Mouse (Mus musculus) megakaryocyte progenitor cell, adult 5-6 weeks (primary cell): ENCODE measurements around the gene Hsd17b10. TPM values are rescaled to one million over a fixed set of nuclear protein-coding genes. Genes with fewer than 3 reads are reported as not detected.

ENCODE experiments used
- ATAC-seq: replicated peaks from 2 replicates; pipeline ENCODE4 v1.8.0; 2016; ENCODE audit warnings: mild to moderate bottlenecking, moderate TSS enrichment, inconsistent platforms; ENCODE audit not compliant: poor library complexity
- total RNA-seq, 2 experiments: library from RNA; stranded (forward) in 1 of 2; stranded (reverse) in 1 of 2; fragments of 157-497, 149-512 nt in 1 of 2; fragments of 200-1000 nt in 1 of 2; gene quantifications; 2 replicates each; pipeline versions ENCODE4 v1.2.3 to v1.2.4; 2015 to 2017

Hsd17b10 gene
- 110 and 139 TPM in 2 replicates for total RNA-seq (2015)
- 76.0 and 85.4 TPM in 2 replicates for total RNA-seq (2017)

- peak; percentile 99 for ATAC-seq
Observed at GRCm38 (mm10) chrX:152001737-152002710, at the start of gene Hsd17b10. Gene Hsd17b10, plus strand, starts transcription at chrX:152001845.

- no peak for ATAC-seq
Observed at GRCm38 (mm10) chrX:151999006-151999710, 2.5 kb upstream of the Hsd17b10 start.

DNA sequence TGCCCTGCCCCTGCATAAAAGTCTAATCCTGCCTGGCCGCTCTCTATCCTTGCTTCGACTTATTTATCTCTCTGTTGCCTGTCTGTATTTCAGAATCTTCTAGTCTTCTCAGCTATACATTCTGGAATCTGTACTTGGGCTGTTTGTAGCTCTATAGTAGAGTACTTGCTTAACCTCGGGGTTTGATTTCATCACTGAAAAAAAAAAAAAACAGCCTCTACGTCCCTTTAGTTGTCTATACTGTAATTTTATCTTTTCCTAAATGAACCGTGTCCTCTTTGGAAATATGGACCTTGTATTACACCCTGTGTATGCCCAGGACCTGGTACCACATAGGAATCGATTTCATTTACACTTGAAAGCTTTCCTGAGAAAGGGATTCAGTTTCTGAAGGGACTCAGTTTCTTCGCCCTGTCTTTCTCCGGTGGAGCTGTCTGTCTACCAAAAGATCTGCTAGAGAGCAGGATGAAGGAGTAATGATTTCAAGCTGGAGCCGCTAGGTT lies 412 bp upstream of the Hsd17b10 start:
- no peak for ATAC-seq

GRCm38 (mm10) chrX:152002865-152003264 lies 1.2 kb downstream of the Hsd17b10 start:
- ATAC-seq: peak; percentile 45

DNA sequence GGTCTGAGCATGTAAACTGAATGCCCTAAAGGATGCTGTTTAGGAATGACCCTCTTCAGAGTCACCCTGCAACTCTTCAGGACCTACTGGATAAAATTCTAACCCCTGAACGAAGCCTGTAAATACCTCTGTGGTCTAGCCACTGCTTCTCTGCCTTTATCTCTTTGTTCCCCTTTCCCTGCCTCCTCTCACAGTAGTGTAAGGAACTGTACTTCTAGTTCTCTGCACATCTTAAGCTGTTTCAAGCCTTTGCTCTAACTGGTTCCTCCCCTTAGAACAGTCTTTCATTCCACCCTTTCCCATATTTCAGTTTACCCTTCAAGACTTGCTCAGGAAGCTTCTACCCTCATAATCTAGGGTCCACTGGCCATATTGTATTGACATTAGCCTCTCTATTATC lies 6.2 kb downstream of the Hsd17b10 start:
- ATAC-seq: no peak

DNA sequence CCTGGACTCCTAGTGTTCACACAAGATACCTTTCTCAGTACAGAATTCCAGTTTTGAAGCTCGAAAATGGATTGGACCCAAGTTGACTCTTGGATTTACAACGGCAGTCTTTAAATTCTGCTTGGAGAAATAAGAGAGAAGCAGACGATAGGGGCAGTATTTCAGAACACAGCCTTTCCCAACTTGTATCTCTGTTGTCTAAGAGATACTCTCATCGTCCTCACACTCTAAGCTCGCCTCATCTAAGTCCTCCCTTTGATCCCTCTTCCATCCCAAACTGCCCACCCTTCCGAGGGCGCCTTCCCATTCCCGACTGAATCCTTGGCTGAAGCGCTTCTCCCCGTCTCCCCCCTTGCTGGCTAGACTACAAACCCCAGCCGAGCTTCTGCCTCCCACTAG lies 14.1 kb downstream of the Hsd17b10 start:
- ATAC-seq: peak; percentile 27; the same call in 1 of the 2 replicates

GRCm38 (mm10) chrX:152016151-152017145 lies 14.8 kb downstream of the Hsd17b10 start, which contains the start of the genes Ribc1 and Smc1a:
Gene Ribc1, minus strand, starts transcription at chrX:152016295.
Gene Smc1a, plus strand, starts transcription at chrX:152016428.
- ATAC-seq: peak; percentile 88

DNA sequence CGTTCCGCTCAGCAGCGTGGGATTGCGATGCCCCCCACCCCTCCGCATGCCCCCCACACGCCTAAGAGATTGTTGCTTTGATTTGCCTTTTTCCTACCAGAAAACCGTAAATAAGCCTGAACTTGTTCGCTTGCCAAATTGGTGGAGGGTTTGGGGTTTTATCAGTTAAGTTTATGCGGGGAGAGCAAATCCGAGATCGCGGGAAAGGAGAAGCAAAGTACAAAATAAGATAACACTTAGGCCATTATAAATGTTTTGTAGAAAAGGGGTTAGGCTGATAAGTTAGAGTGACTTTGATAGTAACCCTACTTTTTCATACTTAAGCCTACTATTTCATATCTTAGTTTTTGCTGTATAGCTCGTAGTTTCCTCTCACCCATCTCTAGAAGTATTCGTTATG lies 15.5 kb downstream of the Hsd17b10 start:
- ATAC-seq: no peak

DNA sequence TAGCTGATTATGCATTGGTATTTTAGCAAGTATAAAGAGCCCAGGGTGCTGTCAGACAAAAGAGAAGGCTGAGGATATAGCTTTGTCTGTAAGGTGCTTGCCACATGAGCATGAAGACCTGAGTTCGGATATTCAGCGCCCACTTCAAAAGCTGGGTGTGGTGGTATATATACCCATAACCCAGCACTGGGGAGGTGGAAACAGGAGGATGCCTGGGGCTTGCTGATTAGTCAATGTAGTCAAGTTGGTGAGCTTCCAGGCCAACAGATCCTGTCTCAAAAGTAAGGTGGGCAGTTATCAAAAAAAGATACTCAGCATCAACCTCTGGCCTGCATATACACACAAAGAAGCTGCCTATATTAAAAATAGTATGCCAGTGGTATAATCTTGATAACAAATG lies 17.6 kb downstream of the Hsd17b10 start:
- peak; percentile 26; the same call in 1 of the 2 replicates for ATAC-seq

DNA sequence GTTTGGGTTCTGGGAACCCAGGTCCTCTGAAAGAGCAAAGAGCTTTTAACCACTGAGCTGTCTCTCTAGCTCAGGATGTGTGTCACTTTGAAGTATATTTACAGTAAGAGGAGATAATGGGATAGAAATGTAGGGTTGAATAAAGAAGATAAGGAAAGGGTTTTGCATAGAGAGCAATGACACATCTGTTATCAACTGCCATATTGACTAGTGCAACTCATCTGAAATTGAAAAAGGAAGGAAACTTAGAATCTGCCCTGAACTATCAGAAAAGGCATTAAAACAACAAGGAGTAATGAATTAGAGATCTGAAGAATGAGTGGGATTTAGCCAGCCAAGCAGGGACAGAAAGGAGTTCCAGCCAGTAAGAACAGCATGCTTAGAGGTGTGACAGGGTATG lies 38.2 kb downstream of the Hsd17b10 start:
- ATAC-seq: peak; percentile 94

DNA sequence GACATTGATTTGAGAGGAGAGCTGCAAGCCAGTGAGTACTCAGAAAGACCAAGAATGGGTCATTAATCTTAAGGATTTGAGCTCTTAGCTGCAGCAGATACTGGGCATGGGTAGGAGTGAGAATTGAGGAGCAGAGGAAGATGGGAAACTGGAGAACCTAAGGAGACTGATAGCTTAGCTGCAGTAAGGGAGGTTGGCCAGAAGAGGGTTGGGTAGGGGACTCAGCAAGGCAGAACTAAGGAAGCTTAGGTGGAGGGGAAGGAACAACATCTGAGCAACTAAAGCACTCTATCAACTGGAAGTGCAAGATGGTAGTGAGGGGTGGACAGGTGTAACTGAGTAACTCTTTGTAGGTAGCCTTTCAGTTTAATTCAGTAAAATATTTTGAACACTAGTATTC lies 45.6 kb downstream of the Hsd17b10 start:
- ATAC-seq: 0 out of 2 replicates have a peak, but pooled peaks have one; percentile 20

- ATAC-seq: no peak
Observed at GRCm38 (mm10) chrX:152052546-152052945, 50.9 kb downstream of the Hsd17b10 start.

Other genes with a start within 250 kb of the Hsd17b10 start
- 158 and 213 TPM in 2 replicates for gene Huwe1, start 201.0 kb upstream of the Hsd17b10 start, total RNA-seq (2015)
- 89.5 and 118 TPM in 2 replicates for gene Huwe1, start 201.0 kb upstream of the Hsd17b10 start, total RNA-seq (2017)
- 1.6 and 2.9 TPM in 2 replicates for gene Ribc1, start 14.4 kb downstream of the Hsd17b10 start, total RNA-seq (2015)
- 3.0 and 3.3 TPM in 2 replicates for gene Ribc1, start 14.4 kb downstream of the Hsd17b10 start, total RNA-seq (2017)
- gene Smc1a, start 14.6 kb downstream of the Hsd17b10 start, total RNA-seq (2015): 121 and 125 TPM in 2 replicates
- gene Smc1a, start 14.6 kb downstream of the Hsd17b10 start, total RNA-seq (2017): 264 and 317 TPM in 2 replicates
- 2.4 and 5.8 TPM in 2 replicates for gene Iqsec2, start 142.4 kb downstream of the Hsd17b10 start, total RNA-seq (2015)
- 0.92 and 1.3 TPM in 2 replicates for gene Iqsec2, start 142.4 kb downstream of the Hsd17b10 start, total RNA-seq (2017)
- gene Kdm5c, start 231.2 kb downstream of the Hsd17b10 start, total RNA-seq (2015): 22.4 and 26.4 TPM in 2 replicates
- 38.4 and 41.0 TPM in 2 replicates for gene Kdm5c, start 231.2 kb downstream of the Hsd17b10 start, total RNA-seq (2017)